Mouse (Mus musculus) erythroblast, embryonic 14.5 days (primary cell): ENCODE measurements around the gene Bmp2k. TPM values are rescaled to one million over a fixed set of nuclear protein-coding genes. Genes with fewer than 3 reads are reported as not detected.

Source experiments
- H3K27me3 ChIP-seq: 2 replicates; pipeline ENCODE4 v1.6.1; 2012; ENCODE audit warnings: inconsistent platforms; ENCODE audit not compliant: control insufficient read depth
- H3K36me3 ChIP-seq: 2 replicates; pipeline ENCODE4 v1.6.1; 2012; ENCODE audit warnings: mild to moderate bottlenecking, inconsistent platforms; ENCODE audit not compliant: control insufficient read depth
- H3K4me1 ChIP-seq: 2 replicates; pipeline ENCODE4 v1.6.1; 2012; ENCODE audit warnings: inconsistent platforms; ENCODE audit not compliant: control insufficient read depth
- H3K4me3 ChIP-seq: replicated peaks from 2 replicates; pipeline ENCODE3; 2012; ENCODE audit warnings: moderate library complexity, mild to moderate bottlenecking, inconsistent platforms
- H3K9me3 ChIP-seq: 2 replicates; pipeline ENCODE4 v1.6.1; 2012; ENCODE audit warnings: low read length, inconsistent platforms, mixed read lengths; ENCODE audit not compliant: control insufficient read depth
- GATA1 ChIP-seq: IDR thresholded peaks from 2 replicates; pipeline ENCODE4 v1.6.1; 2012; ENCODE audit warnings: low read length, inconsistent platforms, mixed read lengths
- TAL1 ChIP-seq: IDR thresholded peaks from 3 replicates; pipeline ENCODE4 v1.6.1; 2012; ENCODE audit warnings: low read length, inconsistent platforms, mixed read lengths
- polyA plus RNA-seq: library from polyadenylated mRNA; stranded (reverse); fragments of >175 nt; gene quantifications from 2 replicates; pipeline ENCODE4 v1.2.3, GENCODE M21; 2012

Gene Bmp2k
- polyA plus RNA-seq, 1 experiment = 2.5 TPM

GRCm38 (mm10) chr5:96969705-96970471 lies 27.6 kb upstream of the Bmp2k start:
- TF ChIP-seq TAL1 (no peak), GATA1 (no peak)
- Histone ChIP-seq H3K36me3 (no peaks in the 10 kb centered on the region; the same call in 1 of the 2 replicates), H3K27me3 (no peaks in the 10 kb centered on the region), H3K4me3 (no peak overlapping the region), H3K9me3 (peaks cover 4% of the 10 kb centered on the region), H3K4me1 (peaks cover 66% of the 10 kb centered on the region)

DNA sequence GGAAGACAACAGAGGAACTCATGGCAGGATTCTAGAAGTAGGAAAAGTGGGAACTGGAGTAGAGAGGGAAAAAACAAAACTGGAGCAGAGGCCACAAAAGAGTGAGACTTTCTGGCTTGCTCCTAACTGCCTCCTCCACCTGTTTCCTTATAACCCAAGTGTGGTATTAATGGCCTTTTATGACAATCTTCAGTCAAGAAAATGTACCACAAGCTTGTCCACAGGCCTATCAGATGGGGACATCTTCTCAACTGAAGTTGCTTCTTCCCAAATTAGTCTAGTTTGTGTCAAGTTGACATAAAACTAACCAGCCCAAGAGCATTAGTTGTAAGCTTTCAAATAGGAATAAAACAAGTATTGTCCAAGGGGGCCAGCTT lies 27.0 kb upstream of the Bmp2k start:
- no peak for TF ChIP-seq GATA1
- no peak for TF ChIP-seq TAL1
- Histone ChIP-seq H3K9me3 (peaks cover 6% of the 10 kb centered on the region), H3K27me3 (no peaks in the 10 kb centered on the region), H3K4me1 (peaks cover 69% of the 10 kb centered on the region), H3K36me3 (peaks cover 3% of the 10 kb centered on the region), H3K4me3 (no peak overlapping the region)

- Histone ChIP-seq H3K9me3 (peaks cover 8% of the 10 kb centered on the region), H3K4me3 (no peak overlapping the region), H3K36me3 (peaks cover 4% of the 10 kb centered on the region), H3K4me1 (peaks cover 70% of the 10 kb centered on the region), H3K27me3 (no peaks in the 10 kb centered on the region)
- TF ChIP-seq TAL1 = no peak
Observed at GRCm38 (mm10) chr5:96972474-96973130, 24.9 kb upstream of the Bmp2k start.

DNA sequence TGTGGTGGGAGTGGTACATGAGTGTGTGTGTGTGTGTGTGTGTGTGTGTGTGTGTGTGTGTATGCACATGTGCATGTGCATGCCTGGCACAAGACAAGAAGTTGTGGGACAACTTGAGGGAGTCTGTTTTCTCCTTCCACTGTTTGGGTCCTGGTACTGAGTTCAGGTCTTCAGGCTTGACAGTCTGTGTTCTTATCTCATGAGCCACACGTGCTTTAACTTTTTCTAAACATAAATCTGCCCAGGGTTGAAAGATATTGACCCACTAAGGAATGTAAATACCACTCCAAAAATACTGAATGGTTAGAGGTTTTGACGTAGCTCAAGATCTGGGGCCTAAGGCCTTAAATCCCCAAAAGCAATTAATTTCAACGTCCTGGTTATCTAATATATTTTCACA lies 23.8 kb upstream of the Bmp2k start:
- H3K27me3 ChIP-seq = peaks cover 3% of the 10 kb centered on the region
- no peak overlapping the region for H3K4me3 ChIP-seq
- peaks cover 61% of the 10 kb centered on the region for H3K4me1 ChIP-seq
- peaks cover 4% of the 10 kb centered on the region for H3K36me3 ChIP-seq
- no peak for TF ChIP-seq GATA1
- no peak for TF ChIP-seq TAL1
- peaks cover 8% of the 10 kb centered on the region for H3K9me3 ChIP-seq

DNA sequence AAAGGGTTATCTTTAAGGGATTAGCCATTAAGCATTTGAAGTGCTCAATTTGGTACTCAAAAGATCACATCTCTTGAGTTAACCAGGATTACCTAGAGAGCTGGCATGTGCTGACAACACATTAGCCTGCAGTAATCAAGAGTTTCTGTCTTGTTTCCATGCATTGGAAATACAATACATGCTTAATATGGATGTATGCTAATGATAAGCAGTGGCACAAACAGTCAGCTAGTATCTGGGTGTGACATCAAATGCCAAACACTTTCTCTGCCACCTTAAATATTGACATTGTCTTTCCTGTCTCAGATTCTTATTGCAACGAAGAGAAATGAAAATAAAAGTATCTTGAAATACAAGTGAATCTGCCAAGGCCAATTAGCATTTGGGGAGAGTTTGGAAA lies 22.8 kb upstream of the Bmp2k start:
- Histone ChIP-seq H3K4me3 (no peak overlapping the region), H3K36me3 (peaks cover 4% of the 10 kb centered on the region), H3K4me1 (peaks cover 55% of the 10 kb centered on the region), H3K9me3 (peaks cover 8% of the 10 kb centered on the region), H3K27me3 (peaks cover 12% of the 10 kb centered on the region)
- no peak for TF ChIP-seq TAL1
- no peak for TF ChIP-seq GATA1

- Histone ChIP-seq H3K36me3 (peaks cover 4% of the 10 kb centered on the region), H3K4me3 (no peak overlapping the region), H3K4me1 (peaks cover 52% of the 10 kb centered on the region), H3K9me3 (peaks cover 8% of the 10 kb centered on the region), H3K27me3 (peaks cover 16% of the 10 kb centered on the region)
- no peak for TF ChIP-seq GATA1
Observed at GRCm38 (mm10) chr5:96975112-96975511, 22.4 kb upstream of the Bmp2k start.

- Histone ChIP-seq H3K27me3 (peaks cover 27% of the 10 kb centered on the region), H3K4me1 (peaks cover 50% of the 10 kb centered on the region)
- TF ChIP-seq TAL1 = no peak
- TF ChIP-seq GATA1 = no peak
Observed at GRCm38 (mm10) chr5:96976150-96976549, 21.3 kb upstream of the Bmp2k start.

GRCm38 (mm10) chr5:96979296-96980007 lies 18.0 kb upstream of the Bmp2k start:
- TF ChIP-seq TAL1 (no peak), GATA1 (no peak)
- Histone ChIP-seq H3K27me3 (peaks cover 43% of the 10 kb centered on the region), H3K4me3 (no peak overlapping the region), H3K9me3 (peaks cover 4% of the 10 kb centered on the region; the same call in 1 of the 2 replicates), H3K4me1 (peaks cover 39% of the 10 kb centered on the region), H3K36me3 (peaks cover 4% of the 10 kb centered on the region)

More at GRCm38 (mm10) chr5:96976150-96976549, 21.3 kb upstream of the Bmp2k start:
- Histone ChIP-seq H3K4me3 (no peak overlapping the region), H3K36me3 (peaks cover 4% of the 10 kb centered on the region), H3K9me3 (peaks cover 8% of the 10 kb centered on the region)

- TF ChIP-seq GATA1 (no peak), TAL1 (no peak)
- peaks cover 4% of the 10 kb centered on the region; the same call in 1 of the 2 replicates for H3K9me3 ChIP-seq
- no peak overlapping the region for H3K4me3 ChIP-seq
- peaks cover 39% of the 10 kb centered on the region for H3K4me1 ChIP-seq
- H3K36me3 ChIP-seq = peaks cover 4% of the 10 kb centered on the region
- peaks cover 43% of the 10 kb centered on the region for H3K27me3 ChIP-seq
Observed at GRCm38 (mm10) chr5:96980008-96980634, 17.4 kb upstream of the Bmp2k start.
